Mouse (Mus musculus): ENCODE results near the gene Ddx4.
"Not testable (repeated sequence)": the region's sequence is repeated elsewhere in the genome, so short reads cannot be mapped to it uniquely, and the experiment has no call there.

DNA sequence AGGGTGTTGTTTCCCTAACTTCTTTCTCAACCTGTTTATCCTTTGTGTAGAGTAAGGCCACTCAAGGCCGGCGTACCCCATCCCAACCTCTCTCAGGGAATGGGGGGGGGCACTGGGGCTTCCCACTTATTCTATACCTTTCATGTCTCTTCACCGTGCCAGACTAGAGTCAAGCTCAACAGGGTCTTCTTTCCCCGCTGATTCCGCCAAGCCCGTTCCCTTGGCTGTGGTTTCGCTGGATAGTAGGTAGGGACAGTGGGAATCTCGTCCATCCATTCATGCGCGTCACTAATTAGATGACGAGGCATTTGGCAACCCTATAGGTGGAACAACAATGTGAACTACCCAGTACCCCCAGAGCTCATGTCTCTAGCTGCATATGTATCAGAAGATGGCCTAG is 74.2 kb downstream of the Ddx4 start:
- not testable (repeated sequence) for TF ChIP-seq ZC3H11A (IDR thresholded peaks at IDR 0.05; ENCODE audit: borderline replicate concordance, low read depth, low read length); HCFC1 (IDR thresholded peaks at IDR 0.05; ENCODE audit: borderline replicate concordance, insufficient read depth, low read length); CHD2 (IDR thresholded peaks at IDR 0.05; ENCODE audit: low read depth, low read length)

Data from ES-E14 (cell line).